Mouse (Mus musculus) embryo, embryonic 10.5 days (tissue): Measurements from ENCODE around the gene Gm2030.
"Not testable (repeated sequence)": the region's sequence is repeated elsewhere in the genome, so short reads cannot be mapped to it uniquely, and the experiment has no call there.

Experiments
- DNase-seq: peaks from one replicate; pipeline ENCODE4 v3.0.0-alpha.2; 2015; ENCODE audit warnings: low spot score

The Gm2030 gene

GRCm38 (mm10) chrX:26309944-26310343 is at the start of gene Gm2030:
Gm2030 (minus strand) TSS chrX:26310044.
- not testable (repeated sequence) for DNase-seq
